9 mouse cellular contexts compared by ENCODE assay signal in the genomic region with DNA sequence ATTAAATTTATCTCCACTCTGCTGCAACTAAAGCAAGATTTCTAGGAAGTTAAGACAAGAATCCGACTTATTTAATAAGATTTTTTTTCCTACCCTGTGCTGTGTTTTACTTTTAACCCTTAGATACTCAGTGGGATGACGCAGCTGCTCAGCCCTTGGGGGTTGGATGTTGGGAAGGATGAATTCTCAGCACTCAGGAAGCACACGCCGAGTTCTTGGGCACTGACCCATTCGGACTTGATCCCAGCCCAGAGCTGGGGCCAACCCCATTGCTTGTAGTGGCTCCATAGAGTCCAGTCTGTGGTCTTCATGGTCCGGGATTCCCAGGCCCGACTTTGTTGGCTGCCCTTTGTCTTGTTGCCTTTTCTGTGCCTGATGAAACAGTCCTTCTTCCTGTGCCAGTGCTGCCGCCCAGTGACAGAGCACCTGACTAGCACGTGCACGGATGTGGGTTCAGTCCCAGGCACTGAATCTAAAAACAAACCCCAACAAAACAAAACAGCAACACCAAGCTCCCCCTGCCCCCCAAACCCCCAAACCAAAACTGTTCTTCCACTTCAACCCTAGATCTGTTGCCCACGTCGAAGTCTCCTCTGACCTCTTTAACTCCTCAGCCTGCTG. TPM values are rescaled to one million over a fixed set of nuclear protein-coding genes. Genes with fewer than 3 reads are reported as not detected.
DNase-seq lines count a peak whose midpoint lies in the region; ATAC-seq and TF ChIP-seq lines count a peak whose summit lies in the region.
"Had no signal": no experiment of that assay in that cellular context is flagged by ENCODE, and none has a peak within 500 bp of the region (broad histone marks: within the 10 kb centered on the region; RNA-seq: fewer than 3 reads in every experiment).

No protein-coding gene starts in this region.

- peaks cover 100% of the 10 kb centered on the region for H3K79me2 ChIP-seq in macrophage (ENCODE audit: inconsistent target)

- no peak overlapping the region for H3K4me3 ChIP-seq in forebrain, embryonic 13.5 days
- H3K4me3 ChIP-seq in forebrain, embryonic 16.5 days (replicated peaks; ENCODE audit: low read length): no peak overlapping the region
- H3K4me3 ChIP-seq in kidney, postnatal 0 days (replicated peaks; ENCODE audit: low read depth, low read length): no peak overlapping the region
- no peak overlapping the region for H3K4me3 ChIP-seq in macrophage (ENCODE audit: inconsistent target)
- H3K4me3 ChIP-seq in testis, adult 2 months (ENCODE audit: control insufficient read depth, low read depth, low read length): peak overlapping the region; percentile 47
- H3K4me3 ChIP-seq: limb, embryonic 12.5 days had no signal

- H3K9ac ChIP-seq in forebrain, embryonic 13.5 days: no peak overlapping the region
- no peak overlapping the region for H3K9ac ChIP-seq in forebrain, embryonic 16.5 days (replicated peaks; ENCODE audit: low read depth, low read length)
- no peak overlapping the region for H3K9ac ChIP-seq in kidney, postnatal 0 days (ENCODE audit: low read depth, low read length)
- H3K9ac ChIP-seq: limb, embryonic 12.5 days had no signal

- no peak overlapping the region for H3K4me2 ChIP-seq in forebrain, embryonic 13.5 days
- H3K4me2 ChIP-seq in forebrain, embryonic 16.5 days (ENCODE audit: low read length): no peak overlapping the region
- peak overlapping the region; percentile 25 for H3K4me2 ChIP-seq in kidney, postnatal 0 days (ENCODE audit: low read length)
- H3K4me2 ChIP-seq: limb, embryonic 12.5 days had no signal

- peak; percentile 92 for DNase-seq in CD4-positive helper T cell, adult 2 months (ENCODE audit: low read depth, low spot score)
- DNase-seq in cerebellum, adult 9-11 months: peak; percentile 57
- peak; percentile 73 for DNase-seq in heart, adult 8-10 months (ENCODE audit: low spot score)
- peak; percentile 53 for DNase-seq in kidney, postnatal 0 days (ENCODE audit: low spot score)

- H3K4me1 ChIP-seq in forebrain, embryonic 13.5 days: peaks cover 29% of the 10 kb centered on the region
- H3K4me1 ChIP-seq in forebrain, embryonic 16.5 days (replicated peaks; ENCODE audit: control insufficient read depth, insufficient read depth, low read length): peaks cover 5% of the 10 kb centered on the region
- H3K4me1 ChIP-seq in kidney, postnatal 0 days (replicated peaks; ENCODE audit: insufficient read depth, low read length): 0 out of 2 replicates have a peak, but pooled peaks cover 3% of the 10 kb centered on the region
- peaks cover 6% of the 10 kb centered on the region for H3K4me1 ChIP-seq in testis, adult 2 months (ENCODE audit: control insufficient read depth, insufficient read depth, low read length)

- no peaks in the 10 kb centered on the region for H3K36me3 ChIP-seq in forebrain, embryonic 13.5 days (ENCODE audit: poor library complexity, severe bottlenecking)
- no peaks in the 10 kb centered on the region for H3K36me3 ChIP-seq in forebrain, embryonic 16.5 days (ENCODE audit: control insufficient read depth, insufficient read depth)
- H3K36me3 ChIP-seq in kidney, postnatal 0 days (ENCODE audit: insufficient read depth, low read length): no peaks in the 10 kb centered on the region
- H3K36me3 ChIP-seq in macrophage (ENCODE audit: inconsistent target): no peaks in the 10 kb centered on the region
- no peaks in the 10 kb centered on the region for H3K36me3 ChIP-seq in testis, adult 2 months (ENCODE audit: control insufficient read depth, insufficient read depth, low read length)
- H3K36me3 ChIP-seq: limb, embryonic 12.5 days had no signal

- WGBS in forebrain, embryonic 13.5 days: 30% methylated on average over 12 of the region's 12 CpGs
- 34% methylated on average over 12 of the region's 12 CpGs for WGBS in forebrain, embryonic 16.5 days
- WGBS in kidney, postnatal 0 days: 37% methylated on average over 12 of the region's 12 CpGs
- 10% methylated on average over 10 of the region's 12 CpGs for WGBS in macrophage (ENCODE audit: missing documents)

- TF ChIP-seq POLR2A in testis, adult 2 months (IDR thresholded peaks at IDR 0.05; ENCODE audit: control insufficient read depth, low read depth, low read length): no peak

- ATAC-seq in forebrain, embryonic 13.5 days: peak; percentile 31; the same call in 1 of the 2 replicates
- no peak for ATAC-seq in forebrain, embryonic 16.5 days
- ATAC-seq in kidney, postnatal 0 days (replicated peaks; ENCODE audit: low FRiP score, low read depth): peak; percentile 73; the same call in 1 of the 2 replicates

- H3K27ac ChIP-seq in forebrain, embryonic 13.5 days: no peak overlapping the region
- no peak overlapping the region for H3K27ac ChIP-seq in forebrain, embryonic 16.5 days (ENCODE audit: low read length)
- H3K27ac ChIP-seq in kidney, postnatal 0 days: no peak overlapping the region
- peak overlapping the region; percentile 71 for H3K27ac ChIP-seq in macrophage
- 0 out of 2 replicates have a peak overlapping the region, but pooled peaks have one; percentile 32 for H3K27ac ChIP-seq in testis, adult 2 months (ENCODE audit: control insufficient read depth, insufficient read depth, low read depth, low read length)
- H3K27ac ChIP-seq: limb, embryonic 12.5 days had no signal

- no peaks in the 10 kb centered on the region for H3K27me3 ChIP-seq in forebrain, embryonic 13.5 days
- H3K27me3 ChIP-seq in forebrain, embryonic 16.5 days (replicated peaks; ENCODE audit: control insufficient read depth, insufficient read depth, low read length): no peaks in the 10 kb centered on the region
- no peaks in the 10 kb centered on the region for H3K27me3 ChIP-seq in kidney, postnatal 0 days (ENCODE audit: insufficient read depth, low read length)
- no peaks in the 10 kb centered on the region for H3K27me3 ChIP-seq in testis, adult 2 months (ENCODE audit: control insufficient read depth, insufficient read depth, low read length)
- H3K27me3 ChIP-seq: limb, embryonic 12.5 days had no signal

- TF ChIP-seq CTCF in kidney, postnatal 0 days (IDR thresholded peaks at IDR 0.05; ENCODE audit: low read depth): peak; percentile 64
- TF ChIP-seq CTCF in testis, adult 2 months (IDR thresholded peaks at IDR 0.05; ENCODE audit: control insufficient read depth, insufficient read depth, insufficient replicate concordance, low read depth, low read length): peak; percentile 33; the same call in 1 of the 2 replicates

- H3K9me3 ChIP-seq in forebrain, embryonic 13.5 days (replicated peaks): no peaks in the 10 kb centered on the region
- H3K9me3 ChIP-seq in forebrain, embryonic 16.5 days (ENCODE audit: control insufficient read depth, low read length): no peaks in the 10 kb centered on the region
- H3K9me3 ChIP-seq in kidney, postnatal 0 days (replicated peaks; ENCODE audit: low read length): no peaks in the 10 kb centered on the region
- H3K9me3 ChIP-seq: limb, embryonic 12.5 days had no signal

RNA-seq across cellular contexts. Expression of gene Mbnl1, which starts 43.5 kb away (rescaled TPM):
- polyA plus RNA-seq in forebrain, embryonic 13.5 days (2015; fragmentation: Nextera tagmentation; extraction: Ambion mirVana): 38.8 and 39.9 TPM in 2 replicates
- polyA plus RNA-seq in forebrain, embryonic 16.5 days (2015; fragmentation: Nextera tagmentation; extraction: Ambion mirVana): 47.0 and 52.0 TPM in 2 replicates
- 100 to 1,000 TPM; 226 to 256 (median 245) TPM for total RNA-seq in heart, adult 8-10 months (2022)
- polyA plus RNA-seq in kidney, postnatal 0 days (2015; fragmentation: Nextera tagmentation; extraction: Ambion mirVana): 69.2 and 70.2 TPM in 2 replicates
- 1,000 to 10,000 TPM in 15 of 26 experiments, 100 to 1,000 TPM in 10, 10 to 100 TPM in 1; 83.6 to 1,534 (median 1,127) TPM for total RNA-seq in macrophage (2018; cell fraction: chromatin; rRNA removed)
- 100 to 1,000 TPM; 334 to 648 (median 462) TPM for total RNA-seq in macrophage (2018; cell fraction: cytosol; rRNA removed)
- 1,000 to 10,000 TPM in 11 of 26 experiments, 100 to 1,000 TPM in 15; 271 to 1,882 (median 927) TPM for total RNA-seq in macrophage (2018; cell fraction: nucleus; rRNA removed)
- 311 to 412 TPM (median 370 TPM) in 3 replicates for polyA plus RNA-seq in macrophage (2018)
- 10.1 and 13.2 TPM in 2 replicates for polyA plus RNA-seq in testis, adult 2 months (2012; rRNA removed)

Comparison
In these comparisons a context has a peak if more than half of its experiments do, and no peak if none do; other contexts are left out.
1. H3K27ac ChIP-seq: peak in macrophage (single experiment) and testis, adult 2 months (single experiment); none in forebrain, embryonic 13.5 days (single experiment), forebrain, embryonic 16.5 days (single experiment) and kidney, postnatal 0 days (single experiment).
2. Peak in every context shown above with its lines, with median percentiles within 50 percentile points of each other: DNase-seq.